Mouse (Mus musculus) heart, embryonic 13.5 days (tissue): ENCODE results near the gene Dusp5. TPM values are rescaled to one million over a fixed set of nuclear protein-coding genes. Genes with fewer than 3 reads are reported as not detected.

Experiments
- ATAC-seq: fragments of 200-750 bp; cut with Nextera tagmentation; 2 replicates; pipeline ENCODE4 v1.8.0; 2017; ENCODE audit warnings: moderate TSS enrichment; ENCODE audit not compliant: insufficient number of reproducible peaks, low FRiP score, low TSS enrichment; ENCODE audit errors: extremely low read depth
- H3K27ac ChIP-seq: fragments of 300-500 bp; sonication (generic); replicated peaks from 2 replicates; pipeline ENCODE4 v1.5.1; 2015; ENCODE audit warnings: moderate library complexity, mild to moderate bottlenecking, inconsistent platforms
- H3K27me3 ChIP-seq: fragments of 300-500 bp; sonication (generic); replicated peaks from 2 replicates; pipeline ENCODE4 v1.6.1; 2015; ENCODE audit warnings: mild to moderate bottlenecking, inconsistent platforms
- H3K36me3 ChIP-seq: fragments of 300-500 bp; sonication (generic); 2 replicates; pipeline ENCODE4 v1.6.1; 2015; ENCODE audit warnings: mild to moderate bottlenecking, inconsistent platforms
- H3K4me1 ChIP-seq: fragments of 300-500 bp; sonication (generic); 2 replicates; pipeline ENCODE4 v1.6.1; 2015; ENCODE audit warnings: inconsistent platforms
- H3K4me2 ChIP-seq: fragments of 300-500 bp; sonication (generic); 2 replicates; pipeline ENCODE4 v1.6.1; 2015; ENCODE audit warnings: inconsistent platforms, mild to moderate bottlenecking, moderate library complexity
- H3K4me3 ChIP-seq: fragments of 300-500 bp; sonication (generic); 2 replicates; pipeline ENCODE4 v1.5.1; 2015; ENCODE audit warnings: moderate library complexity, mild to moderate bottlenecking, inconsistent platforms
- H3K9ac ChIP-seq: fragments of 300-500 bp; sonication (generic); 2 replicates; pipeline ENCODE4 v1.6.1; 2015; ENCODE audit warnings: inconsistent platforms, mild to moderate bottlenecking, moderate library complexity
- H3K9me3 ChIP-seq: fragments of 300-500 bp; sonication (generic); 2 replicates; pipeline ENCODE4 v1.6.1; 2016; ENCODE audit warnings: inconsistent platforms
- WGBS: fragments of 180-500 bp; shearing (Covaris S2); methylation state at CpG from one replicate; pipeline ENCODE4 v1.1.7; 2015; ENCODE audit warnings: mixed read lengths; 5-methylcytosine and 5-hydroxymethylcytosine counted together
- polyA plus RNA-seq: library from polyadenylated mRNA; unstranded; fragments of >200 nt; fragmentation: Nextera tagmentation; extraction: Ambion mirVana; gene quantifications from 2 replicates; pipeline ENCODE4 v1.2.1, GENCODE M21; 2015

Gene Dusp5
- polyA plus RNA-seq, 1 experiment from 2014 or later: 7.8 TPM

DNA sequence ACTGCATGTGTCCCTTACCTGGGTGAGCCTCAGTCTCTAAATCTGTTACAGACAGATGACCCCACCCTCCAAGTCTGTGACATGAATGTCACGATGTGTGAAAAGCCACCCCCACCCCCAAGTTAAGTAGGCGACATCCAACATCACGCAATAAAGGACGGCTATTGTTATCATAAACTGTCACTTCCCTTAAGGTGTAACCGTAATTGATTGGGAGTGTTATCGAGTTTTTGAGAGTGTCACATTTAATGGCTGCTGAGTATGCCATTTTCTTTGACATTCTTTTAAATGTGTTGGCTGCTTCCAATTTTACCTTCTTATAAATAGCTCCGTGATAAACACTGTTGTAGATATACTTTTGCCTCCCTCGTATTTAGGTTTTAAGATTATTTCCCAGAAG, 9.4 kb upstream of the Dusp5 start:
- WGBS: 35% methylated on average over 8 of the region's 8 CpGs
- peaks cover 32% of the 10 kb centered on the region for H3K4me1 ChIP-seq
- no peak overlapping the region for H3K9ac ChIP-seq
- no peaks in the 10 kb centered on the region for H3K27me3 ChIP-seq
- no peak overlapping the region for H3K27ac ChIP-seq
- H3K4me2 ChIP-seq: 0 out of 2 replicates have a peak overlapping the region, but pooled peaks have one; percentile 0
- no peaks in the 10 kb centered on the region for H3K9me3 ChIP-seq
- no peaks in the 10 kb centered on the region for H3K36me3 ChIP-seq
- ATAC-seq: no peak
- no peak overlapping the region for H3K4me3 ChIP-seq

GRCm38 (mm10) chr19:53519981-53520380, 8.9 kb upstream of the Dusp5 start:
- H3K27ac ChIP-seq: no peak overlapping the region
- no peak overlapping the region for H3K4me3 ChIP-seq
- no peaks in the 10 kb centered on the region for H3K36me3 ChIP-seq
- peaks cover 32% of the 10 kb centered on the region for H3K4me1 ChIP-seq
- ATAC-seq: no peak
- H3K9ac ChIP-seq: no peak overlapping the region
- H3K4me2 ChIP-seq: no peak overlapping the region
- no peaks in the 10 kb centered on the region for H3K9me3 ChIP-seq
- no peaks in the 10 kb centered on the region for H3K27me3 ChIP-seq
- WGBS: 56% methylated on average over 10 of the region's 10 CpGs

DNA sequence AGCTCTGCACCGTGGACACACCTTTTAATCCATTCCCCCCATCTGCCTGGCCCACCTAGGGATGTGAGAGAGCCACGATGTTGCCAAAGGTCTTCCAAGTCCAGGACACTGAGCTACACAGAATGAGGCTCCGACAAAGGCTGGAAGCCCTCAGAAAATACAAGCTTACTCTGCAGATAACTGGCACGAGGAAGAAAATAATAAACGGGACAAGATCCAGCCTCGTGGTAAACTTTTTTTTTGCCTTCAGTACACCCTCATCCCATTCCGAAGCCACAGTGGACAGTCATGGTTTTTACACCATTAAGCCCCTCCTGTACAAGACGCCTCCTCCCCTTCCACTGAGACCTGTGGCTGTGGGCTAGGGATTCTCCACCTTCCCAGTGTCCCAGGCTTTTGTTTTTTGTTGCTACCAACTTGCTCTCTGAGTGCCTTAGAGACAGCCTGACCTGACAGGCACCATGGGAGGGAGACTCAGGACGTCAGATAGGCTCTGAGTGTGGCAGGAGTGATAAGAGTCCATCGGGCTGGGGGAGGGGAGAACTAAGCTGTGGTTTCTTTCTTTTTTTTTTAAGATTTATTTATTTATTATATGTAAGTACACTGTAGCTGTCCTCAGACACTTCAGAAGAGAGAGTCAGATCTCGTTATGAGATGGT, 7.6 kb upstream of the Dusp5 start:
- Histone ChIP-seq H3K4me2 (no peak overlapping the region), H3K27me3 (no peaks in the 10 kb centered on the region), H3K4me1 (peaks cover 32% of the 10 kb centered on the region), H3K27ac (no peak overlapping the region), H3K9ac (no peak overlapping the region), H3K4me3 (no peak overlapping the region), H3K9me3 (no peaks in the 10 kb centered on the region), H3K36me3 (no peaks in the 10 kb centered on the region)
- WGBS: 24% methylated on average over 11 of the region's 11 CpGs
- ATAC-seq: no peak

GRCm38 (mm10) chr19:53527480-53527879, 1.4 kb upstream of the Dusp5 start:
- H3K4me2 ChIP-seq: 0 out of 2 replicates have a peak overlapping the region, but pooled peaks have one; percentile 94
- WGBS: 35% methylated on average over 10 of the region's 10 CpGs

DNA sequence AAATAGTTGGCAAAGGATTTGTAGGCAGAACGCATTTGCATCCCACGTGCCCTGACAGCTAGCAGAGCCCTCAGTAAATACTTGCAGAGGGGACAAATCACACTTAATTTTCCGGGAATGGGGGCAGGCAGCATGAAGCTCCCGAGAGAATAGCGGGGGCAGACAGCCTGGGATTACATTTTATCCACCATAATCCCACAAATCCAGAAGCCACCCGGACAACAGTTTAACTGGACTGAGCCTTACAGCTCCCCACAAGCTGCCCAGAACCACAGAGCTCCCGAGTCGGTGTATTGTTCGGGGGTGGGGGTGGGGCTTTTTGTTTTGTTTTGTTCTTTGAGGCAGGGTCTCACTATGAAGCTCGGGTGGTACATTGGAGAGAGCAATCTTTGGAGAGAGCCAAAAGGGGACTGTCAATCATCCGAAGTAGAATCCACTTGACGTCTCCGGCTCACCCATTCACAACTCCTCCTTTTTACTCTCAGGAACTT, 733 bp upstream of the Dusp5 start:
- H3K4me3 ChIP-seq: peak overlapping the region; percentile 78
- H3K9me3 ChIP-seq: no peaks in the 10 kb centered on the region
- H3K4me2 ChIP-seq: peak overlapping the region; percentile 94
- peak overlapping the region; percentile 81 for H3K27ac ChIP-seq
- ATAC-seq: no peak
- H3K36me3 ChIP-seq: no peaks in the 10 kb centered on the region
- peaks cover 45% of the 10 kb centered on the region for H3K4me1 ChIP-seq
- peak overlapping the region; percentile 88 for H3K9ac ChIP-seq
- WGBS: 3% methylated on average over 13 of the region's 13 CpGs
- no peaks in the 10 kb centered on the region for H3K27me3 ChIP-seq

More at GRCm38 (mm10) chr19:53527480-53527879, 1.4 kb upstream of the Dusp5 start:
- ATAC-seq: no peak
- H3K4me3 ChIP-seq: no peak overlapping the region
- no peak overlapping the region for H3K9ac ChIP-seq
- peaks cover 41% of the 10 kb centered on the region for H3K4me1 ChIP-seq
- no peaks in the 10 kb centered on the region for H3K9me3 ChIP-seq
- no peaks in the 10 kb centered on the region for H3K36me3 ChIP-seq
- no peak overlapping the region for H3K27ac ChIP-seq
- no peaks in the 10 kb centered on the region for H3K27me3 ChIP-seq

- Histone ChIP-seq H3K9me3 (no peaks in the 10 kb centered on the region), H3K4me1 (peaks cover 45% of the 10 kb centered on the region), H3K27ac (peak overlapping the region; percentile 81), H3K4me3 (peak overlapping the region; percentile 78), H3K4me2 (peak overlapping the region; percentile 94), H3K36me3 (peaks cover 7% of the 10 kb centered on the region), H3K27me3 (no peaks in the 10 kb centered on the region), H3K9ac (peak overlapping the region; percentile 88)
- WGBS: 0% methylated on average over 31 of the region's 36 CpGs
- ATAC-seq: no peak; the same call in 1 of the 2 replicates
These were observed 471 bp downstream of the Dusp5 start for GRCm38 (mm10) chr19:53529455-53529704.

DNA sequence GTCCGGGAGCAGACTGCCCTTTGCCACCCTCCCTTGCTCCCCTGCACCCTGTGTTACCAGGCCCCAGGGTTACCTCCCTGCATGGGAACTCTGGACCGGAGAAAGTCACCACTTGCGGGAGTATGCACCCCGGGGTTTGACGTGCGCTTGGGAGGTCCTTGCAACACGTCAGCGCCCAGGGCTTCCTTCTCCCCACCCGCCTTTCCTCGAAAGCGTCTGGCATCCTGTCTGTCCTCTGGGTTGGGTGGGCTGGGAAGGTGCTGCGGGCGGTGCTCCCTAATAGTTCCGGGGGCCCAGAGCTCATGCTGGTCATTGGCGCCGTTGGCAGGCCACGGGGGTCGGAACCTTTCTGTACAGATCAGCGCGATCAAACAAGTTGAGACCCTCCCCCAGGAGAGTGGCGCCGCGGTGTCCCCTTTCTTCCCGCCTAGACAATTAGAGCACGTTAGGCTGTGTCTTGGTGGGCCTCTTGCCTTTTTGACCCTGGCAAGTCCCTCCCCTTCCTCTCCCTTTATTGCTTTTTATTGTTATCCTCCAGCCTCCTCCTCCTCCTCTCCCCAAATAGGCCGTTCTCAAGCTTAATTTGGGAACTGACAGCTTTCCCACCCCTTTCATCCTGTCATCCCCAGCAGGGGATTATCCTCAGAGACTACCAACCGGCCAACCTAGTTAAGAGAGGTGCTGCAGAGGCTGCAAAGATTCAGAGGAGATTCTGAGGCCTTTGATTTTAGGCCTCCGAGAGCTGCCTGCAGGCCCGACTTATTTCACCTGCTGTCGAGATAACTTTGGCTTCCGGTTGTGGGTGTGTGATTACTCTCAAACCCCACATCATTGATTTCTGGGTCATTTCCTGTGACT, 1.0 kb downstream of the Dusp5 start:
- H3K9me3 ChIP-seq: no peaks in the 10 kb centered on the region
- H3K27ac ChIP-seq: peak overlapping the region; percentile 81
- H3K36me3 ChIP-seq: peaks cover 12% of the 10 kb centered on the region

GRCm38 (mm10) chr19:53531416-53531815, 2.5 kb downstream of the Dusp5 start:
- no peak for ATAC-seq
- Histone ChIP-seq H3K36me3 (peaks cover 20% of the 10 kb centered on the region), H3K9me3 (no peaks in the 10 kb centered on the region), H3K4me1 (peaks cover 45% of the 10 kb centered on the region), H3K27me3 (no peaks in the 10 kb centered on the region), H3K27ac (peak overlapping the region; percentile 41), H3K9ac (peak overlapping the region; percentile 41; the same call in 1 of the 2 replicates), H3K4me3 (peak overlapping the region; percentile 78), H3K4me2 (peak overlapping the region; percentile 94)
- 32% methylated on average over 10 of the region's 10 CpGs for WGBS

More for the DNA sequence above, 1.0 kb downstream of the Dusp5 start:
- H3K4me1 ChIP-seq: peaks cover 45% of the 10 kb centered on the region
- no peaks in the 10 kb centered on the region for H3K27me3 ChIP-seq
- H3K9ac ChIP-seq: peak overlapping the region; percentile 88
- H3K4me3 ChIP-seq: peak overlapping the region; percentile 78
- 3% methylated on average over 31 of the region's 31 CpGs for WGBS
- peak overlapping the region; percentile 94 for H3K4me2 ChIP-seq
- ATAC-seq: no peak

DNA sequence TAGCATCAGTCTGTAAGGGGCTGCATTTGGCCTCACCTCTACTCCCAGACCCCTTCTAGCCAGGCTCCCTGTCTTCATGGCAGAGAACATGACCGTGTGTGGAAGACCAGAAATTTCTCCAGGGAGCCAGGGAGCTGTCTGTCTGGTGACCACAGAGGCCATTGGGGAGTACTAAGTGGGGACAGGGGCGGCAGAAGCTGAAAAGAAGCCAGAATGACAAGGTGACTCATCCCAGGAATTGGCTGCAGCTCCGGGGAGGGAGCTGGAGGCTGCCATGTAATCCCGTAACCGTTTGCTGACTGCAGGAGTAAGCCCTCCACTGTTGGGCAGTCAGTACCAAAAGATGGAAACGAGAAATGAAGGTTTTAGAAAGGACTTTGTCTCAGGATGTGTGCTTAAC, 3.1 kb downstream of the Dusp5 start:
- H3K4me2 ChIP-seq: peak overlapping the region; percentile 94
- H3K4me1 ChIP-seq: peaks cover 45% of the 10 kb centered on the region
- no peak for ATAC-seq
- peak overlapping the region; percentile 41; the same call in 1 of the 2 replicates for H3K9ac ChIP-seq
- no peaks in the 10 kb centered on the region for H3K9me3 ChIP-seq
- WGBS: 23% methylated on average over 6 of the region's 6 CpGs
- H3K27ac ChIP-seq: peak overlapping the region; percentile 41
- H3K36me3 ChIP-seq: peaks cover 20% of the 10 kb centered on the region
- H3K4me3 ChIP-seq: peak overlapping the region; percentile 78
- no peaks in the 10 kb centered on the region for H3K27me3 ChIP-seq

- H3K36me3 ChIP-seq: peaks cover 25% of the 10 kb centered on the region
- peaks cover 42% of the 10 kb centered on the region for H3K4me1 ChIP-seq
- H3K4me3 ChIP-seq: no peak overlapping the region; the same call in 1 of the 2 replicates
- H3K4me2 ChIP-seq: peak overlapping the region; percentile 94
- no peak overlapping the region for H3K27ac ChIP-seq
- H3K27me3 ChIP-seq: no peaks in the 10 kb centered on the region
- 67% methylated on average over 6 of the region's 6 CpGs for WGBS
- no peak for ATAC-seq
- no peaks in the 10 kb centered on the region for H3K9me3 ChIP-seq
- H3K9ac ChIP-seq: peak overlapping the region; percentile 41; the same call in 1 of the 2 replicates
These were observed 3.8 kb downstream of the Dusp5 start for GRCm38 (mm10) chr19:53532676-53533075.

DNA sequence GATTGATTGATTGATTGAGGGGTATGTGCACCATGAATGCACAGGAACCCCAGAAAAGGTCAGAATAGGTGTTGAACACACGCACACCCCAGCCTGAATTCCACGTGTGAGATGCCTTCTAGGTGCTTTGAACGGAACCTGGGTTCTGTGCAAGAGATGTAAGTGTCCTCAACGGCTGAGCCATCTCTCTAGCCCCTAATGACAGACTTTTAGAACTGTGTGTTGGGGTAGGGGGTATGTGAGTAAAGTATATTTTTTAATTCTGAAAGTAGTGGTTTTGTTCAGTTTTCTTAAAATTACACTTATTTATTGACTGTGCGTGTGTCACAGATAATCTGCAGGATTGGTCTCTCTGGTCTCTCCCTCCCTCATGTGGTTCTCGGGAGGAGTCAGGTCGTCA, 4.3 kb downstream of the Dusp5 start:
- Histone ChIP-seq H3K4me2 (no peak overlapping the region), H3K9me3 (no peaks in the 10 kb centered on the region), H3K27me3 (no peaks in the 10 kb centered on the region), H3K4me3 (no peak overlapping the region), H3K27ac (no peak overlapping the region), H3K9ac (0 out of 2 replicates have a peak overlapping the region, but pooled peaks have one; percentile 2), H3K36me3 (peaks cover 31% of the 10 kb centered on the region), H3K4me1 (peaks cover 40% of the 10 kb centered on the region)
- 83% methylated on average over 7 of the region's 7 CpGs for WGBS
- ATAC-seq: no peak
